33 mouse cellular contexts compared by ENCODE assay signal in genomic region chrX:170677680-170678079, GRCm38 (mm10). TPM values are rescaled to one million over a fixed set of nuclear protein-coding genes. Genes with fewer than 3 reads are reported as not detected.
A peak's percentile ranks its signal among the peaks of the same experiment; 100 is the strongest.
DNase-seq lines count a peak whose midpoint lies in the region; ATAC-seq and TF ChIP-seq lines count a peak whose summit lies in the region.
"Had no signal": no experiment of that assay in that cellular context is flagged by ENCODE, and none has a peak within 500 bp of the region (broad histone marks: within the 10 kb centered on the region; RNA-seq: fewer than 3 reads in every experiment).

No protein-coding gene starts in this region.

- H3K27ac ChIP-seq in ES-E14 (ENCODE audit: insufficient read depth, low read depth, low read length, poor library complexity, severe bottlenecking) = peak overlapping the region; percentile 40; the same call in 1 of the 2 replicates
- H3K27ac ChIP-seq: embryonic facial prominence, embryonic 10.5 days; embryonic facial prominence, embryonic 13.5 days; forebrain, embryonic 12.5 days; forebrain, embryonic 15.5 days; hindbrain, embryonic 12.5 days; hindbrain, embryonic 15.5 days had no signal

- H3K9ac ChIP-seq in ES-E14 (ENCODE audit: insufficient read depth, low read depth, low read length, poor library complexity, severe bottlenecking) = no peak overlapping the region
- H3K9ac ChIP-seq: embryonic facial prominence, embryonic 13.5 days; forebrain, embryonic 12.5 days; forebrain, embryonic 15.5 days; hindbrain, embryonic 12.5 days; hindbrain, embryonic 15.5 days had no signal

- no peak for ATAC-seq in megakaryocyte, adult 5-6 weeks (ENCODE audit: poor library complexity, severe bottlenecking)
- ATAC-seq: forebrain, embryonic 15.5 days had no signal

- DNase-seq in cerebellum, postnatal 25 days = peak; percentile 14 to 19
- DNase-seq in cerebellum, adult 11 months = no peak
- peak; percentile 4 for DNase-seq in right cerebral cortex, postnatal 4 days
- no peak for DNase-seq in right cerebral cortex, adult 18-20 months
- no peak for DNase-seq in ES-E14 (ENCODE audit: low read depth, low spot score)
- DNase-seq: adrenal gland, adult 2 months; B cell, adult 2 months; cerebellum, adult 2 months; cerebellum, adult 9-11 months; cerebellum, postnatal 36 days; embryo, embryonic 11 days; gastrocnemius, postnatal 14 days; heart, adult 11 months had no signal

- peaks cover 51% of the 10 kb centered on the region for H3K9me3 ChIP-seq in megakaryocyte, embryonic 14.5 days
- peaks cover 16% of the 10 kb centered on the region for H3K9me3 ChIP-seq in ES-E14 (ENCODE audit: control insufficient read depth, insufficient read depth, low read depth, low read length)

- no peaks in the 10 kb centered on the region; the same call in 1 of the 2 replicates for H3K4me1 ChIP-seq in megakaryocyte, embryonic 14.5 days
- no peaks in the 10 kb centered on the region for H3K4me1 ChIP-seq in ES-E14 (ENCODE audit: control insufficient read depth in 2 of 2, insufficient read depth in 2 of 2, low read length in 2 of 2, poor library complexity in 1 of 2)
- H3K4me1 ChIP-seq: embryonic facial prominence, embryonic 10.5 days; embryonic facial prominence, embryonic 13.5 days; forebrain, embryonic 12.5 days; forebrain, embryonic 15.5 days; hindbrain, embryonic 12.5 days; hindbrain, embryonic 15.5 days had no signal

- H3K36me3 ChIP-seq in megakaryocyte, embryonic 14.5 days (replicated peaks; ENCODE audit: low read length) = peaks cover 8% of the 10 kb centered on the region
- peaks cover 15% of the 10 kb centered on the region; the same call in 1 of the 2 replicates for H3K36me3 ChIP-seq in ES-E14 (ENCODE audit: control insufficient read depth, insufficient read depth, low read length, poor library complexity, severe bottlenecking)

- H3K4me3 ChIP-seq in megakaryocyte, embryonic 14.5 days (replicated peaks) = peak overlapping the region; percentile 50
- no peak overlapping the region for H3K4me3 ChIP-seq in ES-E14 (ENCODE audit: insufficient read depth in 1 of 2, low read depth in 1 of 2, low read length in 2 of 2, poor library complexity in 1 of 2, severe bottlenecking in 1 of 2)
- H3K4me3 ChIP-seq: embryonic facial prominence, embryonic 10.5 days; embryonic facial prominence, embryonic 13.5 days; erythroblast, embryonic 14.5 days; forebrain, embryonic 12.5 days; forebrain, embryonic 15.5 days; hindbrain, embryonic 12.5 days; hindbrain, embryonic 15.5 days had no signal

- no peaks in the 10 kb centered on the region for H3K27me3 ChIP-seq in megakaryocyte, embryonic 14.5 days (replicated peaks)
- H3K27me3 ChIP-seq: CH12.LX; embryonic facial prominence, embryonic 13.5 days; forebrain, embryonic 12.5 days; forebrain, embryonic 15.5 days; hindbrain, embryonic 12.5 days; hindbrain, embryonic 15.5 days had no signal

- in situ Hi-C loops in ES-E14 (cut with MboI; ENCODE audit: low sequenced_read_pairs in 2 of 2, unreplicated experiment in 2 of 2) = no loop called here

TF ChIP-seq in ES-E14, 5 proteins besides CTCF, POLR2A, EP300 and RAD21:
- TF ChIP-seq MAFK (IDR thresholded peaks at IDR 0.05; ENCODE audit: insufficient read depth, low read depth, low read length) (no peak), ZC3H11A (IDR thresholded peaks at IDR 0.05; ENCODE audit: borderline replicate concordance, low read depth, low read length) (no peak), HCFC1 (IDR thresholded peaks at IDR 0.05; ENCODE audit: borderline replicate concordance, insufficient read depth, low read length) (no peak), CHD2 (IDR thresholded peaks at IDR 0.05; ENCODE audit: low read depth, low read length) (no peak), ZNF384 (IDR thresholded peaks at IDR 0.05; ENCODE audit: low read depth, low read length) (no peak)

RNA-seq across cellular contexts. Expression of gene Asmt, which starts 5.2 kb away (rescaled TPM):
- 0.10 and 2.0 TPM in 2 replicates for polyA plus RNA-seq in megakaryocyte, embryonic 14.5 days (2012; ENCODE audit: insufficient read depth, low replicate concordance)
- not detected in 2 replicates for total RNA-seq in megakaryocyte, adult 5-6 weeks (2015)
- total RNA-seq in megakaryocyte, adult 5-6 weeks (2017) = not detected in 2 replicates
- not detected in 2 replicates for total RNA-seq in ES-E14 (2012; rRNA removed)
- total RNA-seq: adrenal gland, adult 2 months; adrenal gland, postnatal 36 days; CH12.LX; gastrocnemius, postnatal 14 days; gastrocnemius, postnatal 4 days; heart, adult 8-10 months; heart, postnatal 25 days; hematopoietic stem cell, adult 5-6 weeks; MEL had no signal
- polyA plus RNA-seq: adrenal gland, adult 2 months; cerebellum, adult 2 months; cortical plate, adult 2 months; embryonic facial prominence, embryonic 10.5 days; embryonic facial prominence, embryonic 13.5 days; erythroblast, embryonic 14.5 days; forebrain, embryonic 12.5 days; forebrain, embryonic 15.5 days; heart, embryonic 11.5 days; heart, embryonic 14.5 days; heart, postnatal 0 days; hindbrain, embryonic 12.5 days; hindbrain, embryonic 15.5 days had no signal

Comparison
In these comparisons a context has a peak if more than half of its experiments do, and no peak if none do; other contexts are left out.
1. DNase-seq: peak in cerebellum, postnatal 25 days (2 of 2) and right cerebral cortex, postnatal 4 days (single experiment); none in cerebellum, adult 11 months (single experiment), right cerebral cortex, adult 18-20 months (single experiment) and ES-E14 (single experiment).